Mouse (Mus musculus): ENCODE data around the gene 1110032A03Rik. TPM values are rescaled to one million over a fixed set of nuclear protein-coding genes. Genes with fewer than 3 reads are reported as not detected.

Gene 1110032A03Rik
- polyA plus RNA-seq (2012; rRNA removed; ENCODE audit: low replicate concordance), result 70.3 and 191 TPM in 2 replicates

DNA sequence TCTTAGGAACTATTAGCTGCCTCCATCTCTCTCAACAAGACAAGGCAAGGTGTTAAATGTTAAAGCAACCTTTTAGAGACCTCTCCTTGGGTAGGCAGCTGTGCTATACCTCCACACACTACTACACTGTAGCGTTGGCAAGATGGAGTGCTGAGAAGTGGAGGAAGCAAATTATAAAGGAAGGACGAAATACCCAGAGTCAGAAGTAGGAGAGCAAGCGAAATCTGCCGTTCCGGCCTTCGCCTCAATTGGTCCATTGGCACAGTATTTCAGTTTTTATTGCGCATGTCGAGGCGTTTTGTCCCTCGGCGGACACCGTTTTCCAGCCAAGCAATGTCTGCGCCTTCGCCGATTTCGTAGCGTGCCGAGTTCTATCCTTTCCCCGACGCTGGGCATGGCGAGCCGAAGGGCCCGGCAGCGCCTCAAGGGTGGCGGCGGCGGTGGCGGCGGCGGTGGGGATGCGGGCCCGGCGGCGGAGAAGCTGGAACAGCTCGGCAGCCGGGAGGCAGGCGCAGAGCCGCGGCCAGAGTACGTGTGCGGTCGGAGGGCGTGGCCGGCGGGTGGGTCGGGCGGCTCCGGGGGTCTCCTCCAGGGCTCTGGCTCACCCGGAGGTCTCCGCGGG is at the start of gene 1110032A03Rik, which contains the start of gene Alg9:
Gene 1110032A03Rik (minus strand): TSS at position 530 of the 622 bp plus-strand sequence.
Gene Alg9 (plus strand): TSS at position 29 of the 622 bp plus-strand sequence.

GRCm38 (mm10) chr9:50768107-50769002 is 7.0 kb downstream of the 1110032A03Rik start, which contains the start of gene Fdxacb1:
Gene Fdxacb1, plus strand, starts transcription at chr9:50768236.

GRCm38 (mm10) chr9:50752054-50752602 is 23.2 kb downstream of the 1110032A03Rik start, which contains the start of gene Hspb2:
Gene Hspb2, minus strand, starts transcription at chr9:50752354.

DNA sequence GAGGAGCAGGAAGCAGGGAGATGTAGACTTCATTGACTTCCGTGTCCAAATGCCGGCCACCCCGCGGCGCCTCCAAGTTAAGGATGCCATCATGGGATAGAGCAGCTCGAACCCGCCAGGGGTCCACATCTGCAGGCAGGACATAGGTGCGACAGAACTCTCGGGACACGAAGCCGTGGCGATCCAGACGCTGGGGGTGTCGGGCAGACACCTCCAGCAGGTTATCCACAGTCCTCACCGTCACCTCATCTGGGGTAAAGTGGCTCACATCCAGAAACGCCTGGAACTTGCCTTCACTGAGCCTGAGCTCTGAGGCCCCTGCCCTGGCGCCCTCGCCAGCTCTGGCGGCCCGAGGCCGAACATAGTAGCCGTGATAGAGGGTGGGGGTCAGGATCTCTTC is 24.0 kb downstream of the 1110032A03Rik start, which contains the start of gene Cryab:
Gene Cryab (plus strand): TSS at position 3 of the 400 bp plus-strand sequence.

DNA sequence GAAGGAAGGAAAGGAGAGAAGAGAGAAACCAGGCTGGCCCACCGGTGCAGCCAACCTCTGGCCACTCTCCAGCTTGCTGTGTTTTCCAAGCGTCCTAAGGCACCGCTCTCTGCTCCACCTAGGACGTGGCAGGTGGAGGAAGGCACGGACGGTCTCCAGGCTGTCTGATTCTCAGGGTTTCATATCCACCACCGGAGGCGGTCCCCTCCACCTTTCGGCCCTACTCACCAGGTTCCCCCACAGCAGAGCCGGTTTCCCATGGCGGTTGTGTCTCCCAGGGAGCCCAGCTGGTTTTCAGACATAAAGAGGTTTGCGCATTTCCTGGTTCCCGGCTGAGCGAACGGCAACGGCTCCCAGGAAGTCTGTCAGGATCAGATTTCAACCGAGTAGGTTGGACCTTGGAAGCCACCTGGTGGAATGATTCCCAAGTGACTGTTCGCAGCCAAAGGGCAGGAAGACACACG is 29.1 kb downstream of the 1110032A03Rik start, which contains the start of gene 2310030G06Rik:
Gene 2310030G06Rik (minus strand): TSS at position 323 of the 464 bp plus-strand sequence.

GRCm38 (mm10) chr9:50738914-50739870 is 36.1 kb downstream of the 1110032A03Rik start, which contains the start of gene Dixdc1:
Gene Dixdc1, minus strand, starts transcription at chr9:50739517.

Other genes starting within 250 kb of the 1110032A03Rik start
- 40.9 and 51.6 TPM in 2 replicates for gene Pts, start 246.8 kb downstream of the 1110032A03Rik start, polyA plus RNA-seq (2012; rRNA removed; ENCODE audit: low replicate concordance)
- 4.6 TPM in 2 replicates for gene Il18, start 220.7 kb downstream of the 1110032A03Rik start, polyA plus RNA-seq (2012; rRNA removed; ENCODE audit: low replicate concordance)
- gene Bco2, start 220.3 kb downstream of the 1110032A03Rik start, polyA plus RNA-seq (2012; rRNA removed; ENCODE audit: low replicate concordance), result 0.36 and 1.1 TPM in 2 replicates
- gene Tex12, start 214.2 kb downstream of the 1110032A03Rik start, polyA plus RNA-seq (2012; rRNA removed; ENCODE audit: low replicate concordance), result not detected in 2 replicates
- gene Sdhd, start 171.7 kb downstream of the 1110032A03Rik start, polyA plus RNA-seq (2012; rRNA removed; ENCODE audit: low replicate concordance), result 236 and 403 TPM in 2 replicates
- gene Timm8b, start 171.6 kb downstream of the 1110032A03Rik start, polyA plus RNA-seq (2012; rRNA removed; ENCODE audit: low replicate concordance), result 196 and 264 TPM in 2 replicates
- 1.5 and 1.8 TPM in 2 replicates for gene Pih1d2, start 158.2 kb downstream of the 1110032A03Rik start, polyA plus RNA-seq (2012; rRNA removed; ENCODE audit: low replicate concordance)
- 4.9 and 8.5 TPM in 2 replicates for gene Nkapd1, start 158.1 kb downstream of the 1110032A03Rik start, polyA plus RNA-seq (2012; rRNA removed; ENCODE audit: low replicate concordance)
- gene Dlat, start 115.7 kb downstream of the 1110032A03Rik start, polyA plus RNA-seq (2012; rRNA removed; ENCODE audit: low replicate concordance), result 75.0 and 100 TPM in 2 replicates
- gene Dixdc1, start 36.0 kb downstream of the 1110032A03Rik start, polyA plus RNA-seq (2012; rRNA removed; ENCODE audit: low replicate concordance), result 3.5 and 9.6 TPM in 2 replicates
- gene 2310030G06Rik, start 29.0 kb downstream of the 1110032A03Rik start, polyA plus RNA-seq (2012; rRNA removed; ENCODE audit: low replicate concordance), result 1.7 and 5.9 TPM in 2 replicates
- 144 and 503 TPM in 2 replicates for gene Cryab, start 24.2 kb downstream of the 1110032A03Rik start, polyA plus RNA-seq (2012; rRNA removed; ENCODE audit: low replicate concordance)
- 24.6 and 27.1 TPM in 2 replicates for gene Hspb2, start 23.2 kb downstream of the 1110032A03Rik start, polyA plus RNA-seq (2012; rRNA removed; ENCODE audit: low replicate concordance)
- gene Fdxacb1, start 7.3 kb downstream of the 1110032A03Rik start, polyA plus RNA-seq (2012; rRNA removed; ENCODE audit: low replicate concordance), result 4.9 and 6.3 TPM in 2 replicates
- 38.9 and 56.4 TPM in 2 replicates for gene Alg9, start 501 bp downstream of the 1110032A03Rik start, polyA plus RNA-seq (2012; rRNA removed; ENCODE audit: low replicate concordance)
- 41.3 and 58.5 TPM in 2 replicates for gene Ppp2r1b, start 69.8 kb upstream of the 1110032A03Rik start, polyA plus RNA-seq (2012; rRNA removed; ENCODE audit: low replicate concordance)
- gene Sik2, start 233.6 kb upstream of the 1110032A03Rik start, polyA plus RNA-seq (2012; rRNA removed; ENCODE audit: low replicate concordance), result 91.9 and 189 TPM in 2 replicates